Mouse (Mus musculus): ENCODE measurements at regions not wholly inside any gene's neighbourhood (a gene's known extent, or its start where the extent isn't known, plus 50 kb on each side); places are given as distances from the start of the nearest gene placed in this dataset.

GRCm38 (mm10) chr12:71570116-71570515 lies 260.4 kb downstream of the Dact1 start:
- no peak for DNase-seq (ENCODE audit: low read depth)

- no peak for DNase-seq (ENCODE audit: low read depth)
Observed at GRCm38 (mm10) chr12:71572833-71573446, 257.9 kb upstream of the Daam1 start.

- no peak for DNase-seq (ENCODE audit: low read depth)
Observed at GRCm38 (mm10) chr12:71573456-71573855, 257.4 kb upstream of the Daam1 start.

GRCm38 (mm10) chr12:71574685-71575084 lies 256.2 kb upstream of the Daam1 start:
- no peak for DNase-seq (ENCODE audit: low read depth)

GRCm38 (mm10) chr12:71577349-71577748 lies 253.5 kb upstream of the Daam1 start:
- no peak for DNase-seq (ENCODE audit: low read depth)

GRCm38 (mm10) chr12:71578006-71578405 lies 252.9 kb upstream of the Daam1 start:
- no peak for DNase-seq (ENCODE audit: low read depth)

- DNase-seq (ENCODE audit: low read depth), result no peak
Observed at GRCm38 (mm10) chr12:71578912-71579311, 252.0 kb upstream of the Daam1 start.

- no peak for DNase-seq (ENCODE audit: low read depth)
Observed at GRCm38 (mm10) chr12:71580532-71581290, 250.2 kb upstream of the Daam1 start.

GRCm38 (mm10) chr12:71584618-71585017 lies 246.3 kb upstream of the Daam1 start:
- DNase-seq (ENCODE audit: low read depth), result no peak

GRCm38 (mm10) chr12:71598641-71599040 lies 232.2 kb upstream of the Daam1 start:
- DNase-seq (ENCODE audit: low read depth), result no peak

- DNase-seq (ENCODE audit: low read depth), result no peak
Observed at GRCm38 (mm10) chr12:71601091-71601690, 229.7 kb upstream of the Daam1 start.

GRCm38 (mm10) chr12:71603136-71603535 lies 227.7 kb upstream of the Daam1 start:
- DNase-seq (ENCODE audit: low read depth), result no peak

- no peak for DNase-seq (ENCODE audit: low read depth)
Observed at GRCm38 (mm10) chr12:71606366-71606765, 224.5 kb upstream of the Daam1 start.

- no peak for DNase-seq (ENCODE audit: low read depth)
Observed at GRCm38 (mm10) chr12:71607966-71608365, 222.9 kb upstream of the Daam1 start.

- no peak for DNase-seq (ENCODE audit: low read depth)
Observed at GRCm38 (mm10) chr12:71613326-71613725, 217.6 kb upstream of the Daam1 start.

GRCm38 (mm10) chr12:71614945-71615344 lies 215.9 kb upstream of the Daam1 start:
- DNase-seq (ENCODE audit: low read depth), result no peak

GRCm38 (mm10) chr12:71615383-71615782 lies 215.5 kb upstream of the Daam1 start:
- DNase-seq (ENCODE audit: low read depth), result no peak

- no peak for DNase-seq (ENCODE audit: low read depth)
Observed at GRCm38 (mm10) chr12:71616121-71616520, 214.8 kb upstream of the Daam1 start.

GRCm38 (mm10) chr12:71618466-71618865 lies 212.4 kb upstream of the Daam1 start:
- no peak for DNase-seq (ENCODE audit: low read depth)

GRCm38 (mm10) chr12:71618956-71619355 lies 211.9 kb upstream of the Daam1 start:
- DNase-seq (ENCODE audit: low read depth), result no peak

- DNase-seq (ENCODE audit: low read depth), result no peak
Observed at GRCm38 (mm10) chr12:71619561-71619960, 211.3 kb upstream of the Daam1 start.

- DNase-seq (ENCODE audit: low read depth), result no peak
Observed at GRCm38 (mm10) chr12:71621542-71621941, 209.3 kb upstream of the Daam1 start.

GRCm38 (mm10) chr12:71622761-71623160 lies 208.1 kb upstream of the Daam1 start:
- DNase-seq (ENCODE audit: low read depth), result no peak

All from gonadal fat pad, adult 2 months (tissue).